ENCODE assay signal across 20 mouse cellular contexts in genomic region chr1:70529771-70530170, GRCm38 (mm10).
DNase-seq lines count a peak whose midpoint lies in the region; ATAC-seq lines count a peak whose summit lies in the region.
"Had no signal": no experiment of that assay in that cellular context is flagged by ENCODE, and none has a peak within 500 bp of the region (broad histone marks: within the 10 kb centered on the region; RNA-seq: fewer than 3 reads in every experiment).

No protein-coding gene starts in this region.

- H3K9me3 ChIP-seq in midbrain, embryonic 15.5 days: no peaks in the 10 kb centered on the region
- H3K9me3 ChIP-seq: embryonic facial prominence, embryonic 13.5 days; G1E; megakaryocyte, embryonic 14.5 days had no signal

- peak; percentile 55 to 59 for DNase-seq in cerebellum, postnatal 10 days
- no peak for DNase-seq in cerebellum, adult 11-12 months
- peak; percentile 41 to 47 for DNase-seq in heart, adult 18-20 months
- DNase-seq in heart, adult 11 months: no peak
- peak; percentile 8 for DNase-seq in gastrocnemius, postnatal 25 days
- DNase-seq in left cerebral cortex, adult 11 months (ENCODE audit: low spot score): peak; percentile 2
- DNase-seq in urinary bladder, adult 18-20 months (ENCODE audit: low spot score in 2 of 2): no peak
- DNase-seq: forebrain, postnatal 0 days; lung, postnatal 10 days; right cerebral cortex, postnatal 4 days had no signal

- no peak overlapping the region for H3K9ac ChIP-seq in midbrain, embryonic 15.5 days
- H3K9ac ChIP-seq: embryonic facial prominence, embryonic 13.5 days; forebrain, postnatal 0 days had no signal

- H3K4me2 ChIP-seq in midbrain, embryonic 15.5 days: no peak overlapping the region
- H3K4me2 ChIP-seq: embryonic facial prominence, embryonic 13.5 days had no signal

- no peak for ATAC-seq in midbrain, embryonic 15.5 days (replicated peaks)
- ATAC-seq: CD4-positive, CD25-positive, alpha-beta regulatory T cell, adult 4 months; forebrain, postnatal 0 days; hindbrain, embryonic 16.5 days; intestine, postnatal 0 days had no signal

- H3K27ac ChIP-seq in midbrain, embryonic 15.5 days: no peak overlapping the region
- H3K27ac ChIP-seq: embryonic facial prominence, embryonic 13.5 days; kidney, postnatal 0 days; layer of hippocampus, adult 2 months; left cerebral cortex, adult 2 months had no signal

- no peaks in the 10 kb centered on the region for H3K27me3 ChIP-seq in midbrain, embryonic 15.5 days (replicated peaks)
- H3K27me3 ChIP-seq: embryonic facial prominence, embryonic 13.5 days; megakaryocyte, embryonic 14.5 days had no signal

- no peaks in the 10 kb centered on the region for H3K36me3 ChIP-seq in midbrain, embryonic 15.5 days (replicated peaks)
- H3K36me3 ChIP-seq: embryonic facial prominence, embryonic 13.5 days; G1E had no signal

- 80% methylated on average over 2 of the region's 2 CpGs for WGBS in midbrain, embryonic 15.5 days

- H3K4me1 ChIP-seq in midbrain, embryonic 15.5 days: no peaks in the 10 kb centered on the region
- H3K4me1 ChIP-seq: embryonic facial prominence, embryonic 13.5 days; megakaryocyte, embryonic 14.5 days had no signal

- no peak overlapping the region for H3K4me3 ChIP-seq in midbrain, embryonic 15.5 days
- H3K4me3 ChIP-seq: embryonic facial prominence, embryonic 13.5 days; layer of hippocampus, adult 2 months; left cerebral cortex, adult 2 months; megakaryocyte, embryonic 14.5 days had no signal

Comparison
In these comparisons a context has a peak if more than half of its experiments do, and no peak if none do; other contexts are left out.
1. DNase-seq: peak in cerebellum, postnatal 10 days (2 of 2), heart, adult 18-20 months (2 of 2), gastrocnemius, postnatal 25 days (single experiment) and left cerebral cortex, adult 11 months (single experiment); none in cerebellum, adult 11-12 months (single experiment), heart, adult 11 months (single experiment) and urinary bladder, adult 18-20 months (0 of 2).